Mouse (Mus musculus) lung, embryonic 15.5 days (tissue): ENCODE measurements around the gene Slc39a8. TPM values are rescaled to one million over a fixed set of nuclear protein-coding genes. Genes with fewer than 3 reads are reported as not detected.

Source experiments
- ATAC-seq: fragments of 200-750 bp; cut with Nextera tagmentation; 2 replicates; pipeline ENCODE4 v1.8.0; 2017; ENCODE audit warnings: moderate number of reproducible peaks, borderline replicate concordance; ENCODE audit not compliant: low FRiP score, low TSS enrichment; ENCODE audit errors: extremely low read depth
- H3K27ac ChIP-seq: fragments of 300-500 bp; sonication (generic); 2 replicates; pipeline ENCODE4 v1.5.1; 2015; ENCODE audit warnings: moderate library complexity, mild to moderate bottlenecking, inconsistent platforms
- H3K27me3 ChIP-seq: fragments of 300-500 bp; sonication (generic); 2 replicates; pipeline ENCODE4 v1.6.1; 2015; ENCODE audit warnings: inconsistent platforms
- H3K36me3 ChIP-seq: fragments of 300-500 bp; sonication (generic); 2 replicates; pipeline ENCODE4 v1.6.1; 2015; ENCODE audit warnings: inconsistent platforms
- H3K4me1 ChIP-seq: fragments of 300-500 bp; sonication (generic); 2 replicates; pipeline ENCODE4 v1.6.1; 2015; ENCODE audit warnings: inconsistent platforms
- H3K4me2 ChIP-seq: fragments of 300-500 bp; sonication (generic); 2 replicates; pipeline ENCODE4 v1.6.1; 2015; ENCODE audit warnings: inconsistent platforms, mild to moderate bottlenecking, moderate library complexity
- H3K4me3 ChIP-seq: fragments of 300-500 bp; sonication (generic); 2 replicates; pipeline ENCODE4 v1.5.1; 2015; ENCODE audit warnings: mild to moderate bottlenecking, inconsistent platforms
- H3K9ac ChIP-seq: fragments of 300-500 bp; sonication (generic); 2 replicates; pipeline ENCODE4 v1.6.1; 2015; ENCODE audit warnings: inconsistent platforms
- H3K9me3 ChIP-seq: fragments of 300-500 bp; sonication (generic); 2 replicates; pipeline ENCODE4 v1.6.1; 2016; ENCODE audit warnings: inconsistent platforms
- WGBS: fragments of 180-500 bp; shearing (Covaris S2); methylation state at CpG from one replicate; pipeline ENCODE4 v1.1.7; 2015; 5-methylcytosine and 5-hydroxymethylcytosine counted together
- polyA plus RNA-seq: library from polyadenylated mRNA; unstranded; fragments of >200 nt; fragmentation: Nextera tagmentation; extraction: Ambion mirVana; gene quantifications from 2 replicates; pipeline ENCODE4 v1.2.1, GENCODE M21; 2015

Slc39a8 gene
- polyA plus RNA-seq, 1 experiment from 2014 or later, result 23.9 TPM

- no peak for ATAC-seq
- Histone ChIP-seq H3K4me2 (no peak overlapping the region), H3K27ac (no peak overlapping the region), H3K9me3 (no peaks in the 10 kb centered on the region), H3K4me3 (no peak overlapping the region), H3K36me3 (no peaks in the 10 kb centered on the region), H3K4me1 (no peaks in the 10 kb centered on the region), H3K27me3 (no peaks in the 10 kb centered on the region), H3K9ac (no peak overlapping the region)
- 87% methylated on average over 4 of the region's 4 CpGs for WGBS
Measured at GRCm38 (mm10) chr3:135928184-135928583, 103.1 kb downstream of the Slc39a8 start.

- ATAC-seq, result no peak
Measured at GRCm38 (mm10) chr3:135937455-135937854, 112.4 kb downstream of the Slc39a8 start.

More at GRCm38 (mm10) chr3:135937455-135937854, 112.4 kb downstream of the Slc39a8 start:
- Histone ChIP-seq H3K4me3 (no peak overlapping the region), H3K4me2 (no peak overlapping the region), H3K9ac (no peak overlapping the region), H3K36me3 (no peaks in the 10 kb centered on the region), H3K27ac (no peak overlapping the region), H3K4me1 (no peaks in the 10 kb centered on the region), H3K27me3 (no peaks in the 10 kb centered on the region), H3K9me3 (no peaks in the 10 kb centered on the region)
- WGBS, result 59% methylated on average over 2 of the region's 2 CpGs

Other genes with a start within 250 kb of the Slc39a8 start
- 28.2 and 30.7 TPM in 2 replicates for gene Nfkb1, start 133.7 kb upstream of the Slc39a8 start, polyA plus RNA-seq